Mouse (Mus musculus) bone marrow, adult 2 months (tissue): ENCODE measurements around the gene Rhob.

Source experiments
- CTCF ChIP-seq: fragments of 200-500 bp; IDR thresholded peaks from 2 replicates; pipeline ENCODE4 v1.5.1; 2011; ENCODE audit warnings: low read length, control low read depth; ENCODE audit not compliant: control insufficient read depth, insufficient read depth
- POLR2A ChIP-seq: fragments of 200-500 bp; IDR thresholded peaks from 2 replicates; pipeline ENCODE4 v1.6.1; 2011; ENCODE audit warnings: low read depth, mild to moderate bottlenecking, control low read depth, low read length, borderline replicate concordance; ENCODE audit not compliant: control insufficient read depth

DNA sequence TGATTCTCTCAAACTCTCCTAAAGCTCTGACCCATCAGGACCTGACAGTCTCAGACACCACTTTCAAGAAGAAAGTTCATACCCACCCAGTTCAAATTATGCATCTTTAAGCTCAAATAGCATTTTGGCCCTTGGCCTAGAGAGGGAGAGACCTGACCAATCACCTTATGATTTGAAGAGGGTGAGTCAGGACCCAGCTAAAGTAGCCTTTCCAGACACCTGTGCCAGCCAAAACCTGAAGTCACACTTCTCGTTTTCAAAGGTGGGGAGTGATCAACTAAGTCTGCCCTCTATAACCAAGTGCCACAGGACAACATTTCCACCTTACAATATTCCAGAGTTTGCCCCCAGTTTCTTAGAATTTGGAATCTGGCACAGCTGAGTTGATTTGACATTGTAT, 12.5 kb downstream of the Rhob start:
- TF ChIP-seq CTCF (no peak), POLR2A (no peak)
